Mouse (Mus musculus): ENCODE results near the gene Tnfrsf25. TPM values are rescaled to one million over a fixed set of nuclear protein-coding genes. Genes with fewer than 3 reads are reported as not detected.

Gene Tnfrsf25
- polyA plus RNA-seq, 1 experiment = 4.0 TPM

DNA sequence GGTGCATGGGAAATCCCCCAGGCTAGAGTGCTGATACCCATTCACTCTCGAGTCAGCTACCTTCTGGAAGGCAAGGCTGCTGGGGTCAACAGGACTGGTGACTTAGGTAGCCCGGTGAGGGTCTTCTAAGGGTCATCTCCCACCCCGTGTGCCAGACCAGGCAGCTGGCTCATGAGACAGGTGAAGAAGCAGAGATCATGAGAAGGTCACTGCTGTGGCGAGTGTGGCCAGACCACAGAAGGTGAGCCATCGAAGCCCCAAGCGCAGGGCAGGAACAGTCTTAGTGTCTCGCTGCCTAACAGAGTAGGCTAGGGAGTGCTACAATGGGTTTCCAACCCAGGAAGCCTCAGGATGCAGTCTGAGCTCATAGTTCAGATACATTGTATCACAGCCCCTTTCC is 31.1 kb upstream of the Tnfrsf25 start:
- no peaks in the 10 kb centered on the region for H3K27me3 ChIP-seq (ENCODE audit: control insufficient read depth, insufficient read depth, insufficient read length)
- peak; percentile 26 for TF ChIP-seq TCF3 (IDR thresholded peaks at IDR 0.05; ENCODE audit: insufficient read length, low read depth)
- TF ChIP-seq TCF12 (IDR thresholded peaks at IDR 0.05; ENCODE audit: insufficient read depth, poor library complexity, severe bottlenecking) = peak; percentile 36
- TF ChIP-seq POLR2A (IDR thresholded peaks at IDR 0.05; ENCODE audit: insufficient read length, low read depth) = peak; percentile 18
- TF ChIP-seq POLR2AphosphoS2 (IDR thresholded peaks at IDR 0.05; ENCODE audit: insufficient read length, low read depth) = no peak
- no peak for TF ChIP-seq REST (IDR thresholded peaks at IDR 0.05; ENCODE audit: insufficient read depth, insufficient read length)
- TF ChIP-seq MYOD1 (IDR thresholded peaks at IDR 0.05; ENCODE audit: control insufficient read depth in 1 of 3, insufficient read length in 2 of 3, low read depth in 2 of 3) = peak in 2 of 3 experiments; percentile 40 to 89
- TF ChIP-seq MYOG (IDR thresholded peaks at IDR 0.05; ENCODE audit: control insufficient read depth in 1 of 3, insufficient read depth in 1 of 3, insufficient read length in 2 of 3, low read depth in 2 of 3) = peak in 2 of 3 experiments; percentile 50 to 91
- H3K36me3 ChIP-seq (ENCODE audit: control insufficient read depth, insufficient read depth) = peaks cover 3% of the 10 kb centered on the region
- no peak overlapping the region for H3ac ChIP-seq (ENCODE audit: control insufficient read depth, insufficient read length)
- peaks cover 22% of the 10 kb centered on the region for H3K79me2 ChIP-seq (ENCODE audit: control insufficient read depth, insufficient read depth)
- no peak overlapping the region for H3K4me3 ChIP-seq
- peak overlapping the region; percentile 60 for H3K4me2 ChIP-seq (ENCODE audit: low read depth)

DNA sequence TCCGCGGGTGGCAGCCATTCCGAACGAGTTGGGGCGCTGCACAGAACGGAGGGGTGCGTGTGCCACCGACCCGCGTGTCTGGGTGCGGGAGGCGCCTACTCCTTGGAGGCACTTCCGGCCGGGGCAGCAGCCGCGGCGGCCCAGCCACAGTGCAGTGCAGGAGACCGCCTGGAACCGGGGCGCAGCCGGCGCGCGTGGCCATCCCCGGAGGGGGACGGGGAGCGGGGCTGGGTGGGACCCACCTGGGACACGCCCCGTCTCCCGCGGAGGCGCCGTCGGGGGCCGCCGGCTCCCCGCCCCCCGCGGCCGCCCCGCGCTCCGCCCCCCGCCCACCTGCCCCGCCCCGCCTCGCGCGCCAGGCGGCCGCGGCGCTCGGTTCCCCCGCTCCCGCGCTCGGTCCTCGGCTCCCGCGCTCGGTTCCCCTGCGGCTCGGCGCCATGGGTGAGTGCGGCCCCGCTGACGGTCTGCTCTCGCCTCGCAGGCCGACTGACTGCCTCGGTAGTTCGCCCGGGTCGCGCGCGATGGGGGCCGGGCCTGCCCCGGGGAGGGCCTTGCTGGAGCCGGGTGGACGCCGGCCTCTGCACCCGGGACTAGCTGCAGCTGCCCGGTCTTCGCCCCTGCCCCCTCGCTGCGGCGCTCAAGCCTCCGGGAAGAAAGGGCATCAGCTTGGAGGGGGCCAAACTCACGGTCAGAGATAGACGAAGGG is 29.1 kb upstream of the Tnfrsf25 start:
- no peaks in the 10 kb centered on the region for H3K27me3 ChIP-seq (ENCODE audit: control insufficient read depth, insufficient read depth, insufficient read length)
- peak overlapping the region; percentile 78 for H3ac ChIP-seq (ENCODE audit: control insufficient read depth, insufficient read length)
- H3K4me3 ChIP-seq = peak overlapping the region; percentile 67
- H3K79me2 ChIP-seq (ENCODE audit: control insufficient read depth, insufficient read depth) = peaks cover 36% of the 10 kb centered on the region
- peak overlapping the region; percentile 87 for H3K4me2 ChIP-seq (ENCODE audit: low read depth)
- TF ChIP-seq TCF3 (IDR thresholded peaks at IDR 0.05; ENCODE audit: insufficient read length, low read depth) (no peak), MYOD1 (IDR thresholded peaks at IDR 0.05; ENCODE audit: control insufficient read depth in 1 of 3, insufficient read length in 2 of 3, low read depth in 2 of 3) (peak in 1 of 3 experiments; percentile 29), E2F4 (IDR thresholded peaks at IDR 0.05; ENCODE audit: insufficient read depth) (peak; percentile 12), MAX (IDR thresholded peaks at IDR 0.05; ENCODE audit: low read depth) (no peak), REST (IDR thresholded peaks at IDR 0.05; ENCODE audit: insufficient read depth, insufficient read length) (no peak), SRF (IDR thresholded peaks at IDR 0.05; ENCODE audit: control insufficient read depth, insufficient read length, low read depth) (no peak), USF1 (IDR thresholded peaks at IDR 0.05; ENCODE audit: low read depth) (no peak), TCF12 (IDR thresholded peaks at IDR 0.05; ENCODE audit: insufficient read depth, poor library complexity, severe bottlenecking) (no peak), MYOG (IDR thresholded peaks at IDR 0.05; ENCODE audit: control insufficient read depth in 1 of 3, insufficient read depth in 1 of 3, insufficient read length in 2 of 3, low read depth in 2 of 3) (peak in 2 of 3 experiments; percentile 25 to 52), POLR2A (IDR thresholded peaks at IDR 0.05; ENCODE audit: insufficient read length, low read depth) (peak; percentile 84), CEBPB (IDR thresholded peaks at IDR 0.05; ENCODE audit: insufficient read depth, poor library complexity, severe bottlenecking) (no peak), POLR2AphosphoS2 (IDR thresholded peaks at IDR 0.05; ENCODE audit: insufficient read length, low read depth) (peak; percentile 87)
- peaks cover 3% of the 10 kb centered on the region for H3K36me3 ChIP-seq (ENCODE audit: control insufficient read depth, insufficient read depth)

DNA sequence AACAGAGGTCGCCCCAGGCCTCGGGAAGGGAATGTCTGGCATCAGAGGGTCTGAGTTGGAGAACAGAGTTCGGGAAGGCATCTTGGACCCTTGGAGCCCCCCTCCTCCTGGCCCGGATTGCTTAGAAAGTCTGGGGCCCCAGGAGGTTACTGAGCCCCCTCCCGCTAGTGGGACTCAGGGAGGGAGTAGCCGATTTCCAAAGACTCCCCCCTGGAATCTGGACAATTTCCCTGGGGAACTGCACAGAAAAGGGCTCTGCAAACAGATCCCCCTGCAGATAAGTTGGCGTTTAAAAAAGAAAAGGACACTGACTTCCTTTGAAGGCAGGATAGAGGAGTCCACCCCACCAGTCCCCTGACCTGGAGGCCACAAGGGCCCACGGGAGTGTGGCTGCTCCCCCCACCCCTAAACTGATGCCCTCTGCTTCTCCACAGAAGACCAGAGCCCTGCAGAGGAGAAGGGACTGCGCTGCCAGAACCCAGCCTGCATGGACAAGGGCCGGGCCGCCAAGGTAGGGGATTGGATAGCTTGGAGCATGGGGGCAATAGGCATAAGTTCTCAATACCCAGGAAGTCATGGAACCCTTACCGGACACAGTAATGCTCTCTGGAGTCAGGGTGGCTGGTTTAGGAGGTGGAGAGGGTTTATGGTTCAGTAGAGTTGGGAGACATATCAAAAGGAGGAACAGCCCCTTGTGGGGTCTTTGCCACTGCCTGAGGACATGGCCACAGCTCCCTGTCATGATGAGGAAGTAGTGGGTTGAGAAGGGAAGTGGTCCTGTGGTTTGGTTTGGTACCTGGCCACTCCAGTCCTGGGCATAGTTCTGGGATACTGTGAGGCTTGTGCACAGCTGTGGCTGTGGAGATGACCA is 28.3 kb upstream of the Tnfrsf25 start:
- Histone ChIP-seq H3K4me3 (peak overlapping the region; percentile 67), H3K4me2 (ENCODE audit: low read depth) (peak overlapping the region; percentile 87), H3K36me3 (ENCODE audit: control insufficient read depth, insufficient read depth) (peaks cover 3% of the 10 kb centered on the region), H3K79me2 (ENCODE audit: control insufficient read depth, insufficient read depth) (peaks cover 38% of the 10 kb centered on the region), H3K27me3 (ENCODE audit: control insufficient read depth, insufficient read depth, insufficient read length) (no peaks in the 10 kb centered on the region), H3ac (ENCODE audit: control insufficient read depth, insufficient read length) (peak overlapping the region; percentile 78)
- TF ChIP-seq REST (IDR thresholded peaks at IDR 0.05; ENCODE audit: insufficient read depth, insufficient read length) = no peak
- peak; percentile 17 for TF ChIP-seq POLR2A (IDR thresholded peaks at IDR 0.05; ENCODE audit: insufficient read length, low read depth)
- no peak for TF ChIP-seq E2F4 (IDR thresholded peaks at IDR 0.05; ENCODE audit: insufficient read depth)
- TF ChIP-seq MYOD1 (IDR thresholded peaks at IDR 0.05; ENCODE audit: control insufficient read depth in 1 of 3, insufficient read length in 2 of 3, low read depth in 2 of 3) = no peak
- peak; percentile 62 for TF ChIP-seq POLR2AphosphoS2 (IDR thresholded peaks at IDR 0.05; ENCODE audit: insufficient read length, low read depth)
- no peak for TF ChIP-seq SRF (IDR thresholded peaks at IDR 0.05; ENCODE audit: control insufficient read depth, insufficient read length, low read depth)
- no peak for TF ChIP-seq MYOG (IDR thresholded peaks at IDR 0.05; ENCODE audit: control insufficient read depth in 1 of 3, insufficient read depth in 1 of 3, insufficient read length in 2 of 3, low read depth in 2 of 3)
- peak; percentile 21 for TF ChIP-seq TCF12 (IDR thresholded peaks at IDR 0.05; ENCODE audit: insufficient read depth, poor library complexity, severe bottlenecking)
- TF ChIP-seq USF1 (IDR thresholded peaks at IDR 0.05; ENCODE audit: low read depth) = no peak
- TF ChIP-seq MAX (IDR thresholded peaks at IDR 0.05; ENCODE audit: low read depth) = no peak
- no peak for TF ChIP-seq TCF3 (IDR thresholded peaks at IDR 0.05; ENCODE audit: insufficient read length, low read depth)
- no peak for TF ChIP-seq CEBPB (IDR thresholded peaks at IDR 0.05; ENCODE audit: insufficient read depth, poor library complexity, severe bottlenecking)

DNA sequence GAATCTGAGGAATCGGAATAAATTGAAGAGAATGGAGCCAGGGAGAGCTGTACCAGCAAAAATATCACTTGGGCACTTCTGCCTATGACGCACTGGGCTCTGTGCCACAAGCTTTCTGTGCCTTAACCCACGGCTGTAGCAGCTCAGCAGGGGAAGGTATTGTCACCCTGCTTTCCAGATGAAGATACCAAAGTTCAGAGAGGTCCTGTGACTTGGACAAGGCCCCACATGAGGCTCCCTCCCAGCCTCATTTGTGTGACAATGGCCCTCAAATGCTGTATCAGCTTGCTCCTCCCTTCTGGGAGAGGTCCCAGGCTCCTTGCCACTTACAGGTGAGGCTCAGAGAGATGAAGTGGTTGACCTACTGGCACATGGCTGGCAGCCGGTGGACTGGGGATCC is 27.6 kb upstream of the Tnfrsf25 start:
- H3K79me2 ChIP-seq (ENCODE audit: control insufficient read depth, insufficient read depth) = peaks cover 38% of the 10 kb centered on the region
- no peaks in the 10 kb centered on the region for H3K27me3 ChIP-seq (ENCODE audit: control insufficient read depth, insufficient read depth, insufficient read length)
- peak overlapping the region; percentile 67 for H3K4me3 ChIP-seq
- TF ChIP-seq MAX (IDR thresholded peaks at IDR 0.05; ENCODE audit: low read depth) (no peak), POLR2AphosphoS2 (IDR thresholded peaks at IDR 0.05; ENCODE audit: insufficient read length, low read depth) (no peak), SRF (IDR thresholded peaks at IDR 0.05; ENCODE audit: control insufficient read depth, insufficient read length, low read depth) (no peak), TCF3 (IDR thresholded peaks at IDR 0.05; ENCODE audit: insufficient read length, low read depth) (no peak), REST (IDR thresholded peaks at IDR 0.05; ENCODE audit: insufficient read depth, insufficient read length) (no peak), MYOD1 (IDR thresholded peaks at IDR 0.05; ENCODE audit: control insufficient read depth in 1 of 3, insufficient read length in 2 of 3, low read depth in 2 of 3) (no peak), CEBPB (IDR thresholded peaks at IDR 0.05; ENCODE audit: insufficient read depth, poor library complexity, severe bottlenecking) (no peak), USF1 (IDR thresholded peaks at IDR 0.05; ENCODE audit: low read depth) (no peak), POLR2A (IDR thresholded peaks at IDR 0.05; ENCODE audit: insufficient read length, low read depth) (no peak), E2F4 (IDR thresholded peaks at IDR 0.05; ENCODE audit: insufficient read depth) (no peak)
- peak overlapping the region; percentile 87 for H3K4me2 ChIP-seq (ENCODE audit: low read depth)
- peak overlapping the region; percentile 78 for H3ac ChIP-seq (ENCODE audit: control insufficient read depth, insufficient read length)
- peaks cover 3% of the 10 kb centered on the region for H3K36me3 ChIP-seq (ENCODE audit: control insufficient read depth, insufficient read depth)

All from myocyte (in vitro differentiated cells).